8 mouse cellular contexts compared by ENCODE assay signal in genomic region chr7:19716055-19716682, GRCm38 (mm10). TPM values are rescaled to one million over a fixed set of nuclear protein-coding genes. Genes with fewer than 3 reads are reported as not detected.
DNase-seq lines count a peak whose midpoint lies in the region; ATAC-seq and TF ChIP-seq lines count a peak whose summit lies in the region.

No protein-coding gene starts in this region.

- TF ChIP-seq EP300 in CH12.LX (IDR thresholded peaks at IDR 0.05; ENCODE audit: low read length): no peak
- no peak for TF ChIP-seq EP300 in liver, postnatal 0 days (IDR thresholded peaks at IDR 0.05; ENCODE audit: low read depth)

- no peaks in the 10 kb centered on the region for H3K27me3 ChIP-seq in heart, embryonic 11.5 days (ENCODE audit: control insufficient read depth, insufficient read depth, low read length)
- no peaks in the 10 kb centered on the region for H3K27me3 ChIP-seq in CH12.LX (replicated peaks)
- H3K27me3 ChIP-seq in forebrain, embryonic 15.5 days: no peaks in the 10 kb centered on the region
- no peaks in the 10 kb centered on the region for H3K27me3 ChIP-seq in liver, postnatal 0 days (ENCODE audit: insufficient read depth, low read length)

- no peak for TF ChIP-seq RAD21 in CH12.LX (IDR thresholded peaks at IDR 0.05; ENCODE audit: low read depth, low read length)

- TF ChIP-seq CTCF in CH12.LX (conservative IDR thresholded peaks at IDR 0.05 in 1 of 2, IDR thresholded peaks at IDR 0.05 in 1 of 2; ENCODE audit: low read depth in 2 of 2, low read length in 2 of 2): no peak
- TF ChIP-seq CTCF in liver, postnatal 0 days (IDR thresholded peaks at IDR 0.05; ENCODE audit: low read depth): no peak

- peaks cover 18% of the 10 kb centered on the region for H3K79me2 ChIP-seq in CH12.LX (replicated peaks; ENCODE audit: control insufficient read depth, extremely low read depth, insufficient read depth, poor library complexity, severe bottlenecking)

- peak overlapping the region; percentile 81 for H3K27ac ChIP-seq in heart, embryonic 11.5 days (ENCODE audit: low read depth, low read length)
- H3K27ac ChIP-seq in CH12.LX (ENCODE audit: insufficient read depth, low read depth): peak overlapping the region; percentile 78
- H3K27ac ChIP-seq in forebrain, embryonic 15.5 days (replicated peaks): peak overlapping the region; percentile 91
- peak overlapping the region; percentile 81 for H3K27ac ChIP-seq in liver, postnatal 0 days (ENCODE audit: low read depth)

- H3K4me1 ChIP-seq in heart, embryonic 11.5 days (ENCODE audit: control insufficient read depth, insufficient read depth, low read length): peaks cover 13% of the 10 kb centered on the region
- peaks cover 9 to 39% of the 10 kb centered on the region in 2 experiments; a peak in 3 of 4 replicates for H3K4me1 ChIP-seq in CH12.LX (ENCODE audit: control insufficient read depth in 1 of 2, insufficient read depth in 2 of 2)
- H3K4me1 ChIP-seq in forebrain, embryonic 15.5 days: peaks cover 22% of the 10 kb centered on the region
- peaks cover 24% of the 10 kb centered on the region for H3K4me1 ChIP-seq in liver, postnatal 0 days (ENCODE audit: insufficient read depth)

- dilution Hi-C loops in CH12.LX (cut with MboI; ENCODE audit: extremely low pct_ligation_motif_present, extremely low pct_unique_long_range_greater_than_20kb, low sequenced_read_pairs): no loop called here

- peak overlapping the region; percentile 41 for H3K4me3 ChIP-seq in heart, embryonic 11.5 days (ENCODE audit: low read depth, low read length)
- H3K4me3 ChIP-seq in CH12.LX (replicated peaks in 1 of 3; ENCODE audit: low read depth in 2 of 3, low read length in 2 of 3, poor library complexity in 1 of 3): peak overlapping the region; percentile 52 to 64 (median 60)
- H3K4me3 ChIP-seq in forebrain, embryonic 15.5 days: peak overlapping the region; percentile 73
- H3K4me3 ChIP-seq in liver, postnatal 0 days (ENCODE audit: low read depth, low read length): peak overlapping the region; percentile 43

- no peak for ATAC-seq in heart, embryonic 11.5 days (replicated peaks; ENCODE audit: insufficient number of reproducible peaks, low FRiP score, low TSS enrichment)
- no peak for ATAC-seq in forebrain, embryonic 15.5 days (replicated peaks)
- ATAC-seq in liver, postnatal 0 days: no peak

- H3K36me3 ChIP-seq in heart, embryonic 11.5 days (ENCODE audit: control insufficient read depth, insufficient read depth, low read length): peaks cover 26% of the 10 kb centered on the region
- peaks cover 22 to 30% of the 10 kb centered on the region in 2 experiments for H3K36me3 ChIP-seq in CH12.LX (replicated peaks in 1 of 2; ENCODE audit: control insufficient read depth in 1 of 2, insufficient read depth in 1 of 2, low read length in 1 of 2)
- H3K36me3 ChIP-seq in forebrain, embryonic 15.5 days: peaks cover 13% of the 10 kb centered on the region
- peaks cover 18% of the 10 kb centered on the region for H3K36me3 ChIP-seq in liver, postnatal 0 days (replicated peaks; ENCODE audit: insufficient read depth, low read length)

- TF ChIP-seq POLR2A in CH12.LX (IDR thresholded peaks at IDR 0.05; ENCODE audit: low read depth, low read length): peak; percentile 92

- no peak for DNase-seq in heart, postnatal 36 days
- peak; percentile 73 for DNase-seq in CH12.LX (ENCODE audit: extremely low read depth)
- no peak for DNase-seq in liver, postnatal 0 days
- no peak for DNase-seq in thymus, postnatal 36 days
- DNase-seq in left cerebral cortex, postnatal 14 days (ENCODE audit: low spot score in 2 of 2): no peak
- no peak for DNase-seq in left cerebral cortex, adult 9 months (ENCODE audit: low spot score in 2 of 2)

- WGBS in heart, embryonic 11.5 days (ENCODE audit: insufficient replicate concordance): 8% methylated on average over 18 of the region's 18 CpGs
- 5% methylated on average over 18 of the region's 18 CpGs for WGBS in forebrain, embryonic 15.5 days
- 6% methylated on average over 18 of the region's 18 CpGs for WGBS in liver, postnatal 0 days (ENCODE audit: insufficient replicate concordance)

- H3K9me3 ChIP-seq in heart, embryonic 11.5 days (replicated peaks; ENCODE audit: control insufficient read depth, low read length): peaks cover 3% of the 10 kb centered on the region
- H3K9me3 ChIP-seq in CH12.LX (replicated peaks; ENCODE audit: low read length): peaks cover 3% of the 10 kb centered on the region
- H3K9me3 ChIP-seq in forebrain, embryonic 15.5 days: 0 out of 2 replicates have a peak, but pooled peaks cover 2% of the 10 kb centered on the region
- H3K9me3 ChIP-seq in liver, postnatal 0 days (ENCODE audit: low read length): 0 out of 2 replicates have a peak, but pooled peaks cover 5% of the 10 kb centered on the region

- peak overlapping the region; percentile 72 for H3K4me2 ChIP-seq in heart, embryonic 11.5 days
- H3K4me2 ChIP-seq in CH12.LX (ENCODE audit: insufficient read depth, low read depth, poor library complexity, severe bottlenecking): peak overlapping the region; percentile 81
- H3K4me2 ChIP-seq in forebrain, embryonic 15.5 days (replicated peaks): peak overlapping the region; percentile 59
- peak overlapping the region; percentile 73 for H3K4me2 ChIP-seq in liver, postnatal 0 days (ENCODE audit: low read depth, low read length)

- intact Hi-C loops in heart, postnatal 36 days (cut with DNase I): loop anchor here (1.0 kb wide), 1 partner anchor 33 kb away; no protein-coding TSS in a partner anchor
- intact Hi-C loops in left cerebral cortex, postnatal 14 days (cut with DNase I): no loop called here

- H3K9ac ChIP-seq in heart, embryonic 11.5 days (ENCODE audit: low read depth, low read length): peak overlapping the region; percentile 69
- peak overlapping the region; percentile 69 for H3K9ac ChIP-seq in CH12.LX (ENCODE audit: insufficient read depth, low read depth)
- peak overlapping the region; percentile 38 for H3K9ac ChIP-seq in forebrain, embryonic 15.5 days (replicated peaks)
- peak overlapping the region; percentile 28 for H3K9ac ChIP-seq in liver, postnatal 0 days (replicated peaks)

- in situ Hi-C loops in CH12.LX (cut with MboI; ENCODE audit: low pct_ligation_motif_present, low pct_unique_long_range_greater_than_20kb, low sequenced_read_pairs): no loop called here

TF ChIP-seq in CH12.LX, 34 proteins besides CTCF, POLR2A, EP300 and RAD21 (continues in another document):
- TF ChIP-seq NELFE (IDR thresholded peaks at IDR 0.05; ENCODE audit: low read depth, low read length) (peak; percentile 85), MEF2A (IDR thresholded peaks at IDR 0.05; ENCODE audit: borderline replicate concordance, low read depth, low read length) (peak; percentile 92), BHLHE40 (IDR thresholded peaks at IDR 0.05; ENCODE audit: low read depth, low read length) (peak; percentile 67), IRF4 (IDR thresholded peaks at IDR 0.05; ENCODE audit: low read depth, low read length) (peak; percentile 75), TCF12 (IDR thresholded peaks at IDR 0.05; ENCODE audit: low read depth, low read length) (peak; percentile 84)

RNA-seq across cellular contexts. Expression of gene Tomm40, which starts 0.9 kb away (rescaled TPM):
- 142 and 154 TPM in 2 replicates for polyA plus RNA-seq in heart, embryonic 11.5 days (2014; fragmentation: Nextera tagmentation; extraction: Ambion mirVana)
- total RNA-seq in heart, postnatal 36 days (2021): 100 to 1,000 TPM in 1 of 2 experiments, 10 to 100 TPM in 1; 97.7 to 102 TPM
- 179 and 214 TPM in 2 replicates for total RNA-seq in CH12.LX (2012; rRNA removed)
- 115 TPM in 2 replicates for total RNA-seq in CH12.LX (2014; rRNA removed)
- 197 and 221 TPM in 2 replicates for polyA plus RNA-seq in CH12.LX (2012; ENCODE audit: insufficient read length, low read depth)
- polyA plus RNA-seq in forebrain, embryonic 15.5 days (2015; fragmentation: Nextera tagmentation; extraction: Ambion mirVana): 137 and 147 TPM in 2 replicates
- polyA plus RNA-seq in liver, postnatal 0 days (2015; fragmentation: Nextera tagmentation; extraction: Ambion mirVana): 81.5 and 83.6 TPM in 2 replicates
- 100 to 1,000 TPM; 104 to 120 TPM for total RNA-seq in left cerebral cortex, postnatal 14 days (2021)

RNA-seq across cellular contexts. Expression of gene Apoe, which starts 17.2 kb away (rescaled TPM):
- polyA plus RNA-seq in heart, embryonic 11.5 days (2014; fragmentation: Nextera tagmentation; extraction: Ambion mirVana): 357 and 371 TPM in 2 replicates
- 100 to 1,000 TPM; 308 to 344 TPM for total RNA-seq in heart, postnatal 36 days (2021)
- total RNA-seq in CH12.LX (2012; rRNA removed): 10.0 and 10.5 TPM in 2 replicates
- 6.2 and 6.4 TPM in 2 replicates for total RNA-seq in CH12.LX (2014; rRNA removed)
- polyA plus RNA-seq in CH12.LX (2012; ENCODE audit: insufficient read length, low read depth): 16.7 and 21.4 TPM in 2 replicates
- polyA plus RNA-seq in forebrain, embryonic 15.5 days (2015; fragmentation: Nextera tagmentation; extraction: Ambion mirVana): 236 and 265 TPM in 2 replicates
- polyA plus RNA-seq in liver, postnatal 0 days (2015; fragmentation: Nextera tagmentation; extraction: Ambion mirVana): 20,006 and 20,209 TPM in 2 replicates
- total RNA-seq in left cerebral cortex, postnatal 14 days (2021): 1,000 to 10,000 TPM; 1,873 to 2,039 TPM

RNA-seq across cellular contexts. Expression of gene Apoc1, which starts 23.7 kb away (rescaled TPM):
- polyA plus RNA-seq in heart, embryonic 11.5 days (2014; fragmentation: Nextera tagmentation; extraction: Ambion mirVana): 6.9 and 10.8 TPM in 2 replicates
- 1 to 10 TPM; 1.2 to 3.3 TPM for total RNA-seq in heart, postnatal 36 days (2021)
- total RNA-seq in CH12.LX (2012; rRNA removed) (not detected in 2 replicates), CH12.LX (2014; rRNA removed) (not detected in 2 replicates)
- polyA plus RNA-seq in CH12.LX (2012; ENCODE audit: insufficient read length, low read depth): not detected in 2 replicates
- 1.2 TPM in 2 replicates for polyA plus RNA-seq in forebrain, embryonic 15.5 days (2015; fragmentation: Nextera tagmentation; extraction: Ambion mirVana)
- 5,234 and 5,457 TPM in 2 replicates for polyA plus RNA-seq in liver, postnatal 0 days (2015; fragmentation: Nextera tagmentation; extraction: Ambion mirVana)
- 1 to 10 TPM; 2.2 to 3.3 TPM for total RNA-seq in left cerebral cortex, postnatal 14 days (2021)

RNA-seq across cellular contexts. Expression of gene Nectin2, which starts 34.1 kb away (rescaled TPM):
- polyA plus RNA-seq in heart, embryonic 11.5 days (2014; fragmentation: Nextera tagmentation; extraction: Ambion mirVana): 87.0 and 100 TPM in 2 replicates
- total RNA-seq in heart, postnatal 36 days (2021): 10 to 100 TPM; 33.2 to 41.7 TPM
- total RNA-seq in CH12.LX (2012; rRNA removed) (9.1 and 14.1 TPM in 2 replicates), CH12.LX (2014; rRNA removed) (3.0 and 3.4 TPM in 2 replicates)
- polyA plus RNA-seq in CH12.LX (2012; ENCODE audit: insufficient read length, low read depth): 6.3 and 6.5 TPM in 2 replicates
- polyA plus RNA-seq in forebrain, embryonic 15.5 days (2015; fragmentation: Nextera tagmentation; extraction: Ambion mirVana): 42.6 and 45.3 TPM in 2 replicates
- polyA plus RNA-seq in liver, postnatal 0 days (2015; fragmentation: Nextera tagmentation; extraction: Ambion mirVana): 51.0 and 51.3 TPM in 2 replicates
- total RNA-seq in left cerebral cortex, postnatal 14 days (2021): 10 to 100 TPM; 11.6 to 15.2 TPM

RNA-seq across cellular contexts. Expression of gene Apoc4, which starts 34.9 kb away (rescaled TPM):
- 0.34 TPM in 1 of 2 replicates, not detected in the other for polyA plus RNA-seq in heart, embryonic 11.5 days (2014; fragmentation: Nextera tagmentation; extraction: Ambion mirVana)
- total RNA-seq in heart, postnatal 36 days (2021): not detected
- not detected in 2 replicates for total RNA-seq in CH12.LX (2012; rRNA removed)
- not detected in 2 replicates for total RNA-seq in CH12.LX (2014; rRNA removed)
- polyA plus RNA-seq in CH12.LX (2012; ENCODE audit: insufficient read length, low read depth): not detected in 2 replicates
- not detected in 2 replicates for polyA plus RNA-seq in forebrain, embryonic 15.5 days (2015; fragmentation: Nextera tagmentation; extraction: Ambion mirVana)
- 2,808 and 2,914 TPM in 2 replicates for polyA plus RNA-seq in liver, postnatal 0 days (2015; fragmentation: Nextera tagmentation; extraction: Ambion mirVana)
- total RNA-seq in left cerebral cortex, postnatal 14 days (2021): not detected

Comparison
In these comparisons a context has a peak if more than half of its experiments do, and no peak if none do; other contexts are left out.
1. RNA of gene Apoe, which starts 17.2 kb away (polyA plus RNA-seq): 20,006 to 20,209 TPM in liver, postnatal 0 days; 357 to 371 TPM in heart, embryonic 11.5 days, 236 to 265 TPM in forebrain, embryonic 15.5 days and 16.7 to 21.4 TPM in CH12.LX; every median in the first group is over 10 times any median in the second.
2. RNA of gene Apoc1, which starts 23.7 kb away (polyA plus RNA-seq): 5,234 to 5,457 TPM in liver, postnatal 0 days; 6.9 to 10.8 TPM in heart, embryonic 11.5 days, 1.2 TPM in forebrain, embryonic 15.5 days and not detected in CH12.LX; every median in the first group is over 100 times any median in the second.
3. Peak in every context shown above with its lines, with median percentiles within 50 percentile points of each other: H3K27ac ChIP-seq, H3K4me2 ChIP-seq, H3K4me3 ChIP-seq and H3K9ac ChIP-seq.